Mouse (Mus musculus) layer of hippocampus, postnatal 14 days (tissue): ENCODE results near the gene Kbtbd13. TPM values are rescaled to one million over a fixed set of nuclear protein-coding genes. Genes with fewer than 3 reads are reported as not detected.

Experiments used
- DNase-seq, 2 experiments: peaks; one replicate each; pipeline ENCODE4 v3.0.0; 2021 to 2022; ENCODE audit warnings: low spot score in 2 of 2, mixed read lengths in 1 of 2
- long read RNA-seq, 2 experiments: library from polyadenylated mRNA; stranded (forward); transcript quantifications; one replicate each; pipeline ENCODE4 v2.0.0; 2021
- total RNA-seq, 2 experiments: library from RNA; stranded (reverse); gene quantifications; 2 replicates each; pipeline ENCODE4 v1.2.3; 2021

The Kbtbd13 gene
- under 1 TPM; 0.21 to 0.25 TPM for total RNA-seq
- long read RNA-seq, experiment 1 = 0 reads
- long read RNA-seq, experiment 2 = 0 reads

GRCm38 (mm10) chr9:65391613-65391964 is at the start of gene Kbtbd13:
Gene Kbtbd13 (minus strand): TSS chr9:65391652.
- DNase-seq = no peak

GRCm38 (mm10) chr9:65435671-65436301 is 44.3 kb upstream of the Kbtbd13 start, which contains the start of gene Mtfmt:
Gene Mtfmt (plus strand): TSS chr9:65435782.
- DNase-seq = peak; percentile 86 to 94

- DNase-seq = no peak
Measured at GRCm38 (mm10) chr9:65435211-65435610, 43.8 kb upstream of the Kbtbd13 start.

- DNase-seq = peak; percentile 14 to 35
Measured at GRCm38 (mm10) chr9:65434140-65434539, 42.7 kb upstream of the Kbtbd13 start.

- peak; percentile 86 to 95 for DNase-seq
Measured at GRCm38 (mm10) chr9:65432236-65432635, 40.8 kb upstream of the Kbtbd13 start.

- no peak for DNase-seq
Measured at GRCm38 (mm10) chr9:65430921-65431320, 39.5 kb upstream of the Kbtbd13 start.

GRCm38 (mm10) chr9:65430401-65430800 is 38.9 kb upstream of the Kbtbd13 start:
- no peak for DNase-seq

- no peak for DNase-seq
Measured at GRCm38 (mm10) chr9:65428003-65428402, 36.6 kb upstream of the Kbtbd13 start.

GRCm38 (mm10) chr9:65427511-65427910 is 36.1 kb upstream of the Kbtbd13 start:
- DNase-seq = no peak

GRCm38 (mm10) chr9:65424393-65424792 is 32.9 kb upstream of the Kbtbd13 start:
- no peak for DNase-seq

- DNase-seq = no peak
Measured at GRCm38 (mm10) chr9:65422760-65423501, 31.5 kb upstream of the Kbtbd13 start, which contains the start of gene Slc51b. Gene Slc51b (minus strand): TSS chr9:65422955.

GRCm38 (mm10) chr9:65419633-65420032 is 28.2 kb upstream of the Kbtbd13 start:
- DNase-seq = no peak

GRCm38 (mm10) chr9:65417738-65418137 is 26.3 kb upstream of the Kbtbd13 start:
- DNase-seq = no peak

GRCm38 (mm10) chr9:65411326-65411725 is 19.9 kb upstream of the Kbtbd13 start:
- no peak for DNase-seq

- no peak for DNase-seq
Measured at GRCm38 (mm10) chr9:65410378-65410777, 18.9 kb upstream of the Kbtbd13 start.

GRCm38 (mm10) chr9:65408871-65409295 is 17.4 kb upstream of the Kbtbd13 start:
- DNase-seq = no peak

- DNase-seq = no peak
Measured at GRCm38 (mm10) chr9:65407861-65408260, 16.4 kb upstream of the Kbtbd13 start.

- no peak for DNase-seq
Measured at GRCm38 (mm10) chr9:65407327-65407726, 15.9 kb upstream of the Kbtbd13 start.

- no peak for DNase-seq
Measured at GRCm38 (mm10) chr9:65405184-65405449, 13.7 kb upstream of the Kbtbd13 start.

GRCm38 (mm10) chr9:65404331-65405183 is 13.1 kb upstream of the Kbtbd13 start:
- DNase-seq = peak; percentile 49 to 76

- DNase-seq = no peak
Measured at GRCm38 (mm10) chr9:65399934-65400333, 8.5 kb upstream of the Kbtbd13 start.

GRCm38 (mm10) chr9:65398279-65398678 is 6.8 kb upstream of the Kbtbd13 start, which contains the start of gene Rasl12:
Gene Rasl12 (plus strand): TSS chr9:65398506.
- peak; percentile 49 to 54 for DNase-seq
